Mouse (Mus musculus) midbrain, embryonic 14.5 days (tissue): ENCODE results near the gene Pi16. TPM values are rescaled to one million over a fixed set of nuclear protein-coding genes. Genes with fewer than 3 reads are reported as not detected.
A peak's percentile ranks its signal among the peaks of the same experiment; 100 is the strongest.

Experiments
- ATAC-seq: fragments of 200-750 bp; cut with Nextera tagmentation; 2 replicates; pipeline ENCODE4 v1.8.0; 2017; ENCODE audit warnings: moderate number of reproducible peaks, moderate library complexity; ENCODE audit not compliant: low FRiP score, low TSS enrichment
- DNase-seq: peaks from one replicate; pipeline ENCODE4 v3.0.0-alpha.2; 2015
- H3K27ac ChIP-seq: fragments of 300-500 bp; sonication (generic); replicated peaks from 2 replicates; pipeline ENCODE4 v1.5.1; 2014; ENCODE audit warnings: mild to moderate bottlenecking, low read depth, low read length, moderate library complexity
- H3K27me3 ChIP-seq: fragments of 300-500 bp; sonication (generic); 2 replicates; pipeline ENCODE4 v1.6.1; 2014; ENCODE audit warnings: low read length, control low read depth, mixed read lengths; ENCODE audit not compliant: control insufficient read depth, insufficient read depth
- H3K36me3 ChIP-seq: fragments of 300-500 bp; sonication (generic); 2 replicates; pipeline ENCODE4 v1.6.1; 2014; ENCODE audit warnings: low read length, control low read depth; ENCODE audit not compliant: control insufficient read depth, insufficient read depth
- H3K4me1 ChIP-seq: fragments of 300-500 bp; sonication (generic); 2 replicates; pipeline ENCODE4 v1.6.1; 2014; ENCODE audit warnings: mild to moderate bottlenecking, antibody characterized with exemption, low read length, control low read depth; ENCODE audit not compliant: control insufficient read depth, insufficient read depth
- H3K4me2 ChIP-seq: fragments of 300-500 bp; sonication (generic); 2 replicates; pipeline ENCODE4 v1.6.1; 2014; ENCODE audit warnings: mild to moderate bottlenecking, low read length, moderate library complexity
- H3K4me3 ChIP-seq: fragments of 300-500 bp; sonication (generic); replicated peaks from 2 replicates; pipeline ENCODE4 v1.5.1; 2014; ENCODE audit warnings: low read depth, low read length
- H3K9ac ChIP-seq: fragments of 300-500 bp; sonication (generic); replicated peaks from 2 replicates; pipeline ENCODE4 v1.6.1; 2014; ENCODE audit warnings: mild to moderate bottlenecking, low read length, moderate library complexity
- H3K9me3 ChIP-seq: fragments of 300-500 bp; sonication (generic); 2 replicates; pipeline ENCODE4 v1.6.1; 2016; ENCODE audit warnings: low read length, control low read depth, mixed read lengths; ENCODE audit not compliant: control insufficient read depth
- whole genome bisulfite sequencing: fragments of 180-500 bp; shearing (Covaris S2); extraction: QIAGEN DNeasy Blood & Tissue Kit; methylation state at CpG from one replicate; pipeline ENCODE4 v1.1.7; 2014; 5-methylcytosine and 5-hydroxymethylcytosine counted together
- polyA plus RNA-seq: library from polyadenylated mRNA; unstranded; fragments of >200 nt; fragmentation: Nextera tagmentation; extraction: Ambion mirVana; gene quantifications from 2 replicates; pipeline ENCODE4 v1.2.1, GENCODE M21; 2014

Gene Pi16
- polyA plus RNA-seq, 1 experiment from 2014 or later = 1.3 TPM

DNA sequence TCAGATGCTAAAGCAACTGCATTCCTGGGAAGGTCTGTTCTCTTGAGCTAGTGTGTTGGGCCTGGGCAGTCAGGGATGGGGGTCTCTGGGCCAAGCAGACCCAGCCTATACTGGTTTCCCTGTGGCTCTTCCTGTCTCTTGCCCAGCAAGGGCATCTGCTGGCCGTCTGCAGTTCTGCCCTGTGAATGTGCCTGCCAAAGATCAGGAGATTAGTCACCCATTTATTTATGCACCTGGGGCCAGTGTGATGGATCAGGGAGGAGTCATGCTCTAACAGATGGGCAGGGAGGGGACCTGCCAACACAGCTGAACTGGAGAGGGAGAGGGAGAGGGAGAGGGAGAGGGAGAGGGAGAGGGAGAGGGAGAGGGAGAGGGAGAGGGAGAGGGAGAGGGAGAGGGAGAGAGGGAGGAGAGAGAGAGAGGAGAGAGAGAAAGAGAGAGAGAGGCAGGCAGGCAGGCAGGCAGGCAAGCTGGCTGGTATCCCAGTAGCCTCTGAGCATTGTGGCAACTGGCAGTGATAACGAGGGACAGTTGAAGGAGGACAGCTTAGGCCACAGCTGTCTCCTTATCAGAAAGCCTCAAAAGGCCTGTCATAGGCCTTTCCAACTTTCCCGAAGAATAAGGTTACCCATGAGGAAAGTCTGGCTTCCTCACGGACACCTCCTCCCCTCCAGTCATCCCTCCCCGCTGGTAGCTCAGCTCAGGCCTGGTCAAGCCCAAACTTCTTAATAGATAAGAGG is 13.4 kb downstream of the Pi16 start:
- H3K4me1 ChIP-seq = peaks cover 21% of the 10 kb centered on the region
- no peaks in the 10 kb centered on the region for H3K9me3 ChIP-seq
- peak overlapping the region; percentile 70 for H3K27ac ChIP-seq
- ATAC-seq = peak; percentile 31; the same call in 1 of the 2 replicates
- peaks cover 52% of the 10 kb centered on the region for H3K36me3 ChIP-seq
- H3K4me2 ChIP-seq = no peak overlapping the region
- H3K4me3 ChIP-seq = no peak overlapping the region
- DNase-seq = peak; percentile 42
- H3K9ac ChIP-seq = no peak overlapping the region; the same call in 1 of the 2 replicates
- no peaks in the 10 kb centered on the region for H3K27me3 ChIP-seq
- WGBS = 12% methylated on average over 5 of the region's 5 CpGs

DNA sequence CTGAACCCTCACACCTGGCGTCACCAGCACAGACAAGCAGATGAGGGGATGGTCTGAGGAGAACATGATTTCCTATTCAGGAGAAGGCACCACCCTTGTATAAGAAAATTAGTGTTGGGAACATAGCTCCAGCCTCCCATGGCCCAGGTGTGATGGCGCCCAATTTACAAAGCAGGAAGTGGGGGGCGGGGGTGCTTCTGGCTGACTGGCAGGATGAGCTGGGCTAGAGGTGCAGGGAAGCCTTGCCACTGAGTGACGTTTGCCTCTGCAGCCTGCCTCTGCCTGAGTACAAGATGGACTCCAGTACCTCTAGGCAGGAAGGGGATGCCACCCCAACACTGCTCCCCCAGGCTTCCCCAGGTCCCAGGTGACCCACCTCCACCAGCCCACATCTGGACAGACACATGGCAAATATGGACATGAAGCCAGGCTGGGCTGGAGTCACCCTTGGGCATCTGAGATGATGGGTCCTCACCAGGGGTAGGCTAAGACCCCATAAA is 14.8 kb downstream of the Pi16 start:
- 92% methylated on average over 4 of the region's 4 CpGs for WGBS
- no peak overlapping the region for H3K9ac ChIP-seq
- H3K36me3 ChIP-seq = peaks cover 66% of the 10 kb centered on the region
- DNase-seq = no peak
- ATAC-seq = no peak
- H3K27me3 ChIP-seq = no peaks in the 10 kb centered on the region
- H3K4me3 ChIP-seq = no peak overlapping the region
- H3K4me2 ChIP-seq = no peak overlapping the region
- H3K9me3 ChIP-seq = no peaks in the 10 kb centered on the region
- H3K4me1 ChIP-seq = peaks cover 7% of the 10 kb centered on the region
- H3K27ac ChIP-seq = peak overlapping the region; percentile 70; the same call in 1 of the 2 replicates

DNA sequence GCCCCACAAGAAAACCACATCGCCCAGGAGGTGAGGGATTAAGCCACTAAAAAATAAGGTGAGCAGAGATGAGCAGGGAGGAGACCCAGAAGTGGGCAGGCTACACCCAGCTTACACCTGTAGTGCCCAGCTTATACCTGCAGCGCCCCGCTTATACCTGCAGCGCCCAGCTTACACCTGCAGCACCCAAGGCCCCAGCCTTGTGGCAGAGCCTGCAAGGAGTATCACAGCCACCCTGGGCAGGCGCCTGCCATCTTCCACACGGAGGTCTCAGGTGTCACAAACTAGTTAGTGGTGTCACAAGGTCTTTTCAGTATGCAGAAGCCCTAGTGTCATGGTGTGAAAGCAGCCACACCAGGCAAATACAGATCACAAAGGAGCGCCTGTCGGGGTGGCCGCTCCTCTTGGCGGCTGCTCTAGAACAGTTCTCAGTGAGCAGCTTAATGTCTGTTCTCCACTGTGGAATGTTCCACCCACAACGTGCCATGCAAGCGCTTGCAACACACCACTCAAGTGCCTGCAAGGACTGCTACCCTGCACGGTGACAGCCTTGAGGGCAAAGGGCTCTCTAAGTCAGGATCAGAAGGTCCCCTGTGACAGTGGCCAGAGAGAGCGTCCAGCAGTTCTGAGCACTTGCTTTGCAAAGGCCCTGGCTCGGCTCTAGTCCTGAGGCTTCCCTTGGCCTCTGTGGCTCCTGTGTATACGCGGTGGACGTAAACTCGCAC is 18.9 kb downstream of the Pi16 start:
- H3K27ac ChIP-seq = no peak overlapping the region
- 95% methylated on average over 19 of the region's 19 CpGs for WGBS
- H3K4me3 ChIP-seq = no peak overlapping the region
- DNase-seq (no peak), ATAC-seq (no peak)
- H3K36me3 ChIP-seq = peaks cover 86% of the 10 kb centered on the region
- no peak overlapping the region for H3K4me2 ChIP-seq
- no peak overlapping the region for H3K9ac ChIP-seq
- H3K9me3 ChIP-seq = no peaks in the 10 kb centered on the region
- no peaks in the 10 kb centered on the region for H3K27me3 ChIP-seq
- H3K4me1 ChIP-seq = peaks cover 2% of the 10 kb centered on the region; the same call in 1 of the 2 replicates

DNA sequence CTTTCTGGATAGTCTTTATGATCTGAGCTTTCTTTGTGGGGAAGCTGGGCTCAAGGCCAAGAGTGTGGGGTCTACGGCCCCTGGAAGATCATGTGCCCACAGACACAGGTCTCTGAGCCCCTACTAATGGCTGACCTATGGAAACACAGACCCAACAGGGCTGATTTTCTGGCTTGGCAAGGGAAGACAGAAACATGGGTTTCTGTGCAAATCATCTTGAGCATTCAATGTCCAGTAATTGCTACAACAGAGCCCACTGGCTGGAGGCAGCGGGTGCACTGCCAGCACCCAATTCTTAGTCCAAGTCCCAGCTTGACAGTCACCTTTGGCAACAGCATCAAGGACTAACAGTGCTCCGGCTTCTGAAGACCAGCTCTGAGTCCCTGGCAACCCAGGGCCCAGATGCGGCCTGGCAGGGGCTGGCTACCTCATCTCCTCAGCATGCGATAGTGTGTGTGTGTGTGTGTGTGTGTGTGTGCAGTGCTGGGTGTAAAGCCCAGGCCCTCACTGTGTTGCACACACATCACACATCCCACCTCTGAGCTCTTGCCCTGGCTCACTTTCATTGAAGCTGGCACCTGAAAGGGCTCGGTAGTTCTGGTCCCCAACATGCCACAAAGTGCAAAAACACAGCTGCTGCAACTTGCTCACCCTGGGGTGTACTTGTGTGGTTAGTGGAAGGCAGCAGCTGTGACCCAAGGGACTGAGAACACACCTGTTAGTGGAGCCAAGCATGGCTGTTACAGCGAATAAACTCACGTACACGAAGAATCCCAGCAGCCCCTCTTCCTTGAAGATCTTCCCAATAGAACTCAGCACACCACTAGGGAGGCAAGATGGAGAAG is 20.7 kb downstream of the Pi16 start:
- H3K4me3 ChIP-seq = no peak overlapping the region
- H3K27me3 ChIP-seq = no peaks in the 10 kb centered on the region
- DNase-seq (peak; percentile 58), ATAC-seq (peak; percentile 24; the same call in 1 of the 2 replicates)
- WGBS = 81% methylated on average over 9 of the region's 9 CpGs
- H3K36me3 ChIP-seq = peaks cover 83% of the 10 kb centered on the region
- no peak overlapping the region for H3K4me2 ChIP-seq
- no peaks in the 10 kb centered on the region for H3K9me3 ChIP-seq
- peaks cover 12% of the 10 kb centered on the region for H3K4me1 ChIP-seq
- H3K27ac ChIP-seq = peak overlapping the region; percentile 64
- H3K9ac ChIP-seq = no peak overlapping the region

DNA sequence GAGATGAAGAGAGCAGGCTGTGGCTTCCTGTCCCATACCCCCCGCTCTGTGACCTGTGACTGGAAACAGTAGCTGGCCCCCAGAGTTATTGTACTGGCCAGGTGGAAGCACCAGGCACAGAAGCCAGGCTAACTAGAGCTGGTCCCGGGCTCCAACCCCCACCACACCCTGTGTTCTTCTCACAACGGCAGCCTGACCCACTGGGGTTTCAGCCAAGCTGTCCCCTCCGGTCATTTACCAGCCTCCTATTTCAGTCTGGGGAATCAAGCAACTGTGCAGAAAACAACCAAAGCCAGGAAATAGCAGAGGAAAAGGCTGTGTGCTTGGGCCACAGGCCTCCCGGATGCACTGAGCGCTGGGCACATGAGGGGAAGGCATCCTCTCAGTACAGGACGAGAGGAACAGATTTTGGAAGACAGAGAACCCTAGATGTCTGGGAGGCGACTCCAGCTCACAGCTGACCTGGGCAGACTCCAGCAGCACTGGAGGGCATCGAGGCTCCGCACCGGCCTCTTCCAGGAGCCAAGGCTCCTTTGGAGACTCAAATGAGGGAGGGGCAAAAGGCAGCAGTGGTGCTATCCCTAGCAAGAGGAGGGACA is 21.8 kb downstream of the Pi16 start:
- ATAC-seq (no peak), DNase-seq (no peak)
- WGBS = 83% methylated on average over 11 of the region's 11 CpGs

DNA sequence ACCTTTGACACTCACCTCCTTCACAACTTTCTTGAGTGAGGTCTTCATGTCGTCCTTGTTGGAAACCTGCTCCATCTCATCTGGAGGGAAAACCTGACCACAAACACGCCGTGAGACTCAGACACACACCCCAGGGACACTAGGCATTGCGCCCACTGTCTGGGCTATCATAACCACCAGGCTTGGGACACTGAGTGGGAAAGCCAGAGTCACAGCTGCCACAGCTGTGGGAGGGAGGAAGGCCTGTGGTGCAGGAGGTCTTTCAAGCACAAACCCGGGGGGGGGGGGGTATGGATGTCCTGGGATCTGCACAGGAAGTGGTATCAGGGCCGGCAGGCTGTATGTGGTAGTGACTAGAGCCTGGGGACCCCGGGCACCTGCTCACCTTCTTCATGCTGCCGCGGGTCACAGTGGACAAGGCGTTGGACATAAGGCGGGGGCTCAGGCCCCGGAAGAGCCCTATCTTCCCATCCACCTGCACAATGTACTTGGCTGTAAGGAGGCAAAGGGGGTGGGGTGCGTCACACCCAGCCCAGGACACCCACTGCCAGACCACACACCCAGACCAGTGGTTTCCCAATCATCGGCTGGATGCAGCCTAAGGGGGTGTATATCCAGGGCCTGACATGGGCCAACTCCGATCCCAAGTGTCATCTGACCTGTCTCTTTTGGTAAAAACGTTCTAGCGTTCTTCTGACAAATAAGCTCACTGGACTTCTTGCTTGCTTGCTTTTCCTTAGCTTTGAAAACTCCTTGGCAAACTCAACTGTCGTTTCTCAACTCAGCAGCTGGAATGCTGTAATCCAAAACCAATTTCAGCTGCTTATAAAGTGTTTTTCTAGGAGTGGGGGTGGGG is 23.2 kb downstream of the Pi16 start:
- Histone ChIP-seq H3K9ac (no peak overlapping the region), H3K4me2 (no peak overlapping the region), H3K36me3 (peaks cover 76% of the 10 kb centered on the region), H3K9me3 (no peaks in the 10 kb centered on the region), H3K4me1 (peaks cover 19% of the 10 kb centered on the region), H3K27me3 (no peaks in the 10 kb centered on the region), H3K4me3 (no peak overlapping the region), H3K27ac (no peak overlapping the region)
- DNase-seq (no peak), ATAC-seq (no peak)
- 85% methylated on average over 18 of the region's 18 CpGs for WGBS

More for the DNA sequence above, 21.8 kb downstream of the Pi16 start:
- H3K9ac ChIP-seq = no peak overlapping the region
- no peaks in the 10 kb centered on the region for H3K9me3 ChIP-seq
- H3K4me3 ChIP-seq = no peak overlapping the region
- H3K27ac ChIP-seq = peak overlapping the region; percentile 64; the same call in 1 of the 2 replicates
- H3K27me3 ChIP-seq = no peaks in the 10 kb centered on the region
- no peak overlapping the region for H3K4me2 ChIP-seq
- H3K36me3 ChIP-seq = peaks cover 80% of the 10 kb centered on the region
- H3K4me1 ChIP-seq = peaks cover 12% of the 10 kb centered on the region

DNA sequence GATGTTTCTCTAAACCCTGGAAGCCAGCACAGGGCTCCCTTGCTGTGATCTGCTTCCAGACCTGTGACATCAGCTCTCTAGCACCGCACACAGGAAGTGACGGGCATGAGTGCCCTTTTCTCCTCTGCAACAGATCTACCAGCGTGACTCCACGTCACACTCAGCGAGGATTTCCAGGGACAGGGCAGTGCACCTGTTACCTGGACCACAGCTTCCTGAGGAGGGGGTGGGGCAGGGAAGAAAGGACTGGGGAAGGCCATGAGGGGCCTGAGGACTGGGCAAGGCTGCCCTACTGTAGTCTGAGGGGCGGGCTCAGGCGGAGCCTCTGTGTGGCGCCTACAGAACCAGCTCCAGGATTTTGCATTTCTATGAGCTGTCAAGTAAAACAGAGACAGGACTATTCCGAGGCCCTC is 24.1 kb downstream of the Pi16 start:
- Histone ChIP-seq H3K9me3 (no peaks in the 10 kb centered on the region), H3K27me3 (no peaks in the 10 kb centered on the region), H3K27ac (peak overlapping the region; percentile 78), H3K36me3 (peaks cover 67% of the 10 kb centered on the region), H3K4me1 (peaks cover 26% of the 10 kb centered on the region), H3K4me3 (no peak overlapping the region), H3K4me2 (peak overlapping the region; percentile 8; the same call in 1 of the 2 replicates), H3K9ac (no peak overlapping the region; the same call in 1 of the 2 replicates)
- ATAC-seq (no peak), DNase-seq (peak; percentile 70)
- WGBS = 12% methylated on average over 9 of the region's 9 CpGs
